Mouse (Mus musculus): ENCODE measurements around the gene Gm572.

The Gm572 gene

GRCm38 (mm10) chr4:148643291-148644156 is at the start of gene Gm572:
Gene Gm572 (plus strand): TSS chr4:148643317.
- DNase-seq, result peak; percentile 32

- no peak for DNase-seq
Observed at GRCm38 (mm10) chr4:148593996-148594395, 49.1 kb upstream of the Gm572 start.

GRCm38 (mm10) chr4:148595916-148596315 is 47.2 kb upstream of the Gm572 start:
- DNase-seq, result no peak

GRCm38 (mm10) chr4:148596731-148597130 is 46.4 kb upstream of the Gm572 start:
- DNase-seq, result no peak

GRCm38 (mm10) chr4:148598826-148599225 is 44.3 kb upstream of the Gm572 start:
- no peak for DNase-seq

- no peak for DNase-seq
Observed at GRCm38 (mm10) chr4:148600316-148600715, 42.8 kb upstream of the Gm572 start.

- DNase-seq, result no peak
Observed at GRCm38 (mm10) chr4:148601871-148602270, 41.2 kb upstream of the Gm572 start.

- no peak for DNase-seq
Observed at GRCm38 (mm10) chr4:148602357-148603120, 40.6 kb upstream of the Gm572 start, which contains the start of gene Masp2. Gene Masp2 (plus strand): TSS chr4:148602554.

GRCm38 (mm10) chr4:148603376-148604139 is 39.6 kb upstream of the Gm572 start:
- DNase-seq, result no peak

GRCm38 (mm10) chr4:148604141-148604540 is 39.0 kb upstream of the Gm572 start:
- DNase-seq, result no peak

GRCm38 (mm10) chr4:148604541-148605165 is 38.5 kb upstream of the Gm572 start:
- DNase-seq, result peak; percentile 85

GRCm38 (mm10) chr4:148607758-148608157 is 35.4 kb upstream of the Gm572 start:
- DNase-seq, result peak; percentile 92

- no peak for DNase-seq
Observed at GRCm38 (mm10) chr4:148609805-148610204, 33.3 kb upstream of the Gm572 start.

- no peak for DNase-seq
Observed at GRCm38 (mm10) chr4:148610631-148611364, 32.3 kb upstream of the Gm572 start.

GRCm38 (mm10) chr4:148612557-148612956 is 30.6 kb upstream of the Gm572 start:
- no peak for DNase-seq

GRCm38 (mm10) chr4:148613738-148614137 is 29.4 kb upstream of the Gm572 start:
- no peak for DNase-seq

GRCm38 (mm10) chr4:148619805-148620204 is 23.3 kb upstream of the Gm572 start:
- no peak for DNase-seq

GRCm38 (mm10) chr4:148620718-148621117 is 22.4 kb upstream of the Gm572 start:
- DNase-seq, result no peak

- DNase-seq, result no peak
Observed at GRCm38 (mm10) chr4:148622485-148622884, 20.6 kb upstream of the Gm572 start.

- no peak for DNase-seq
Observed at GRCm38 (mm10) chr4:148623609-148624008, 19.5 kb upstream of the Gm572 start.

GRCm38 (mm10) chr4:148625010-148625409 is 18.1 kb upstream of the Gm572 start:
- DNase-seq, result no peak
